Mouse (Mus musculus): ENCODE measurements at regions not wholly inside any gene's neighbourhood (a gene's known extent, or its start where the extent isn't known, plus 50 kb on each side); places are given as distances from the start of the nearest gene placed in this dataset.

- no peak for TF ChIP-seq POLR2A (IDR thresholded peaks at IDR 0.05; ENCODE audit: extremely low read depth, insufficient read depth, low read length)
- TF ChIP-seq CTCF (IDR thresholded peaks at IDR 0.05; ENCODE audit: extremely low read depth, insufficient read depth, low read length): no peak
Observed at GRCm38 (mm10) chr3:115768290-115768689, 53.4 kb upstream of the S1pr1 start.
